9 mouse cellular contexts compared by ENCODE assay signal in genomic region chr17:34671151-34672066, GRCm38 (mm10). TPM values are rescaled to one million over a fixed set of nuclear protein-coding genes. Genes with fewer than 3 reads are reported as not detected.
DNase-seq lines count a peak whose midpoint lies in the region; ATAC-seq lines count a peak whose summit lies in the region.
"Had no signal": no experiment of that assay in that cellular context is flagged by ENCODE, and none has a peak within 500 bp of the region (broad histone marks: within the 10 kb centered on the region; RNA-seq: fewer than 3 reads in every experiment).

No protein-coding gene starts in this region.

- no peak; the same call in 1 of the 2 replicates for ATAC-seq in kidney, embryonic 15.5 days (replicated peaks; ENCODE audit: low FRiP score)
- 0 out of 2 replicates have a peak, but pooled peaks have one; percentile 50 for ATAC-seq in intestine, embryonic 15.5 days
- ATAC-seq in neural tube, embryonic 11.5 days (ENCODE audit: insufficient read depth, low FRiP score, low TSS enrichment), result no peak; the same call in 1 of the 2 replicates
- ATAC-seq in cerebellum, adult (ENCODE audit: insufficient number of reproducible peaks, low FRiP score, low TSS enrichment), result no peak

- H3K4me2 ChIP-seq in kidney, embryonic 15.5 days, result peak overlapping the region; percentile 77
- peak overlapping the region; percentile 79 for H3K4me2 ChIP-seq in intestine, embryonic 15.5 days (replicated peaks)
- H3K4me2 ChIP-seq in neural tube, embryonic 11.5 days (ENCODE audit: low read depth), result peak overlapping the region; percentile 51

- H3K27ac ChIP-seq in kidney, embryonic 15.5 days, result no peak overlapping the region
- H3K27ac ChIP-seq in intestine, embryonic 15.5 days, result 0 out of 2 replicates have a peak overlapping the region, but pooled peaks have one; percentile 13
- no peak overlapping the region for H3K27ac ChIP-seq in neural tube, embryonic 11.5 days (ENCODE audit: low read depth, low read length)

- peaks cover 71% of the 10 kb centered on the region for H3K27me3 ChIP-seq in kidney, embryonic 15.5 days
- peaks cover 38% of the 10 kb centered on the region for H3K27me3 ChIP-seq in intestine, embryonic 15.5 days (replicated peaks)
- H3K27me3 ChIP-seq in neural tube, embryonic 11.5 days (ENCODE audit: control insufficient read depth, insufficient read depth, low read length), result peaks cover 43% of the 10 kb centered on the region

- H3K4me1 ChIP-seq in kidney, embryonic 15.5 days, result peaks cover 15% of the 10 kb centered on the region
- H3K4me1 ChIP-seq in intestine, embryonic 15.5 days (replicated peaks), result peaks cover 22% of the 10 kb centered on the region
- H3K4me1 ChIP-seq in neural tube, embryonic 11.5 days (ENCODE audit: control insufficient read depth, insufficient read depth, low read length), result peaks cover 5% of the 10 kb centered on the region; the same call in 1 of the 2 replicates

- peak overlapping the region; percentile 29 for H3K9ac ChIP-seq in kidney, embryonic 15.5 days
- peak overlapping the region; percentile 36 for H3K9ac ChIP-seq in intestine, embryonic 15.5 days
- peak overlapping the region; percentile 33 for H3K9ac ChIP-seq in neural tube, embryonic 11.5 days (ENCODE audit: low read length)

- H3K9me3 ChIP-seq in kidney, embryonic 15.5 days (replicated peaks), result no peaks in the 10 kb centered on the region
- H3K9me3 ChIP-seq in intestine, embryonic 15.5 days, result no peaks in the 10 kb centered on the region
- no peaks in the 10 kb centered on the region for H3K9me3 ChIP-seq in neural tube, embryonic 11.5 days (ENCODE audit: control insufficient read depth, low read length)

- no peaks in the 10 kb centered on the region for H3K36me3 ChIP-seq in kidney, embryonic 15.5 days
- no peaks in the 10 kb centered on the region for H3K36me3 ChIP-seq in intestine, embryonic 15.5 days
- no peaks in the 10 kb centered on the region for H3K36me3 ChIP-seq in neural tube, embryonic 11.5 days (ENCODE audit: control insufficient read depth, insufficient read depth, low read length)

- peak overlapping the region; percentile 42 for H3K4me3 ChIP-seq in kidney, embryonic 15.5 days (replicated peaks)
- peak overlapping the region; percentile 31 for H3K4me3 ChIP-seq in intestine, embryonic 15.5 days (replicated peaks)
- peak overlapping the region; percentile 30 for H3K4me3 ChIP-seq in neural tube, embryonic 11.5 days (ENCODE audit: low read depth, low read length)
- H3K4me3 ChIP-seq: erythroblast, embryonic 14.5 days had no signal

- 8% methylated on average over 87 of the region's 93 CpGs for WGBS in kidney, embryonic 15.5 days
- WGBS in intestine, embryonic 15.5 days, result 13% methylated on average over 93 of the region's 93 CpGs
- WGBS in neural tube, embryonic 11.5 days, result 7% methylated on average over 82 of the region's 93 CpGs

- DNase-seq in kidney, postnatal 36 days, result no peak
- peak; percentile 56 for DNase-seq in embryo, embryonic 9.5 days (ENCODE audit: extremely low spot score)
- DNase-seq in neural tube, embryonic 11.5 days (ENCODE audit: low spot score), result peak; percentile 48
- DNase-seq in ovary, postnatal 10 days (ENCODE audit: low spot score), result no peak
- no peak for DNase-seq in adrenal gland, adult 2 months

RNA-seq across cellular contexts. Expression of gene Tnxb, which starts 1.1 kb away (rescaled TPM):
- 0.35 and 0.75 TPM in 2 replicates for polyA plus RNA-seq in kidney, embryonic 15.5 days (2015; fragmentation: Nextera tagmentation; extraction: Ambion mirVana)
- 1.1 and 1.3 TPM in 2 replicates for polyA plus RNA-seq in intestine, embryonic 15.5 days (2015; fragmentation: Nextera tagmentation; extraction: Ambion mirVana)
- polyA plus RNA-seq in neural tube, embryonic 11.5 days (2014; fragmentation: Nextera tagmentation; extraction: Ambion mirVana), result 0.03 TPM in 1 of 2 replicates, not detected in the other
- 10 to 100 TPM; 20.2 to 30.1 TPM for total RNA-seq in adrenal gland, adult 2 months (2021)
- polyA plus RNA-seq in adrenal gland, adult 2 months (2012; rRNA removed), result 23.4 and 23.6 TPM in 2 replicates
- polyA plus RNA-seq: erythroblast, embryonic 14.5 days had no signal

RNA-seq across cellular contexts. Expression of gene Atf6b, which starts 24.5 kb away (rescaled TPM):
- 86.2 and 98.2 TPM in 2 replicates for polyA plus RNA-seq in kidney, embryonic 15.5 days (2015; fragmentation: Nextera tagmentation; extraction: Ambion mirVana)
- 67.5 and 68.2 TPM in 2 replicates for polyA plus RNA-seq in intestine, embryonic 15.5 days (2015; fragmentation: Nextera tagmentation; extraction: Ambion mirVana)
- 78.3 and 88.4 TPM in 2 replicates for polyA plus RNA-seq in neural tube, embryonic 11.5 days (2014; fragmentation: Nextera tagmentation; extraction: Ambion mirVana)
- total RNA-seq in adrenal gland, adult 2 months (2021), result 10 to 100 TPM; 44.1 to 53.2 TPM
- polyA plus RNA-seq in adrenal gland, adult 2 months (2012; rRNA removed), result 114 and 118 TPM in 2 replicates

RNA-seq across cellular contexts. Expression of gene Fkbpl, which starts 26.8 kb away (rescaled TPM):
- 17.2 and 18.4 TPM in 2 replicates for polyA plus RNA-seq in kidney, embryonic 15.5 days (2015; fragmentation: Nextera tagmentation; extraction: Ambion mirVana)
- 12.1 and 13.7 TPM in 2 replicates for polyA plus RNA-seq in intestine, embryonic 15.5 days (2015; fragmentation: Nextera tagmentation; extraction: Ambion mirVana)
- 15.5 and 17.6 TPM in 2 replicates for polyA plus RNA-seq in neural tube, embryonic 11.5 days (2014; fragmentation: Nextera tagmentation; extraction: Ambion mirVana)
- total RNA-seq in adrenal gland, adult 2 months (2021), result 10 to 100 TPM; 12.7 to 17.2 TPM
- polyA plus RNA-seq in adrenal gland, adult 2 months (2012; rRNA removed), result 7.1 and 7.6 TPM in 2 replicates

RNA-seq across cellular contexts. Expression of gene Prrt1, which starts 42.1 kb away (rescaled TPM):
- 0.24 and 0.35 TPM in 2 replicates for polyA plus RNA-seq in kidney, embryonic 15.5 days (2015; fragmentation: Nextera tagmentation; extraction: Ambion mirVana)
- 0.40 and 0.49 TPM in 2 replicates for polyA plus RNA-seq in intestine, embryonic 15.5 days (2015; fragmentation: Nextera tagmentation; extraction: Ambion mirVana)
- polyA plus RNA-seq in neural tube, embryonic 11.5 days (2014; fragmentation: Nextera tagmentation; extraction: Ambion mirVana), result 0.57 and 0.87 TPM in 2 replicates
- total RNA-seq in adrenal gland, adult 2 months (2021), result 10 to 100 TPM in 1 of 2 experiments, 1 to 10 TPM in 1; 9.1 to 12.8 TPM
- polyA plus RNA-seq in adrenal gland, adult 2 months (2012; rRNA removed), result 22.1 and 32.8 TPM in 2 replicates
- polyA plus RNA-seq: erythroblast, embryonic 14.5 days had no signal

RNA-seq across cellular contexts. Expression of gene Ppt2, which starts 43.1 kb away (rescaled TPM):
- 36.5 and 39.1 TPM in 2 replicates for polyA plus RNA-seq in kidney, embryonic 15.5 days (2015; fragmentation: Nextera tagmentation; extraction: Ambion mirVana)
- polyA plus RNA-seq in intestine, embryonic 15.5 days (2015; fragmentation: Nextera tagmentation; extraction: Ambion mirVana), result 27.8 and 29.6 TPM in 2 replicates
- polyA plus RNA-seq in neural tube, embryonic 11.5 days (2014; fragmentation: Nextera tagmentation; extraction: Ambion mirVana), result 27.6 and 30.3 TPM in 2 replicates
- total RNA-seq in adrenal gland, adult 2 months (2021), result 10 to 100 TPM; 58.3 to 70.7 TPM
- polyA plus RNA-seq in adrenal gland, adult 2 months (2012; rRNA removed), result 58.5 and 102 TPM in 2 replicates

Comparison
In these comparisons a context has a peak if more than half of its experiments do, and no peak if none do; other contexts are left out.
1. DNase-seq: peak in embryo, embryonic 9.5 days (single experiment) and neural tube, embryonic 11.5 days (single experiment); none in kidney, postnatal 36 days (0 of 2), ovary, postnatal 10 days (single experiment) and adrenal gland, adult 2 months (single experiment).
2. RNA of gene Tnxb, which starts 1.1 kb away (polyA plus RNA-seq): 23.4 to 23.6 TPM in adrenal gland, adult 2 months; 1.1 to 1.3 TPM in intestine, embryonic 15.5 days, 0.35 to 0.75 TPM in kidney, embryonic 15.5 days and 0.03 TPM in neural tube, embryonic 11.5 days; every median in the first group is over 10 times any median in the second.
3. Peak in every context shown above with its lines, with median percentiles within 50 percentile points of each other: H3K4me2 ChIP-seq, H3K4me3 ChIP-seq and H3K9ac ChIP-seq.